Mouse (Mus musculus) cerebellum, adult 2 months (tissue): Measurements from ENCODE around the gene Zfpm1.

Experiments used
- CTCF ChIP-seq: fragments of 200-500 bp; IDR thresholded peaks from 2 replicates; pipeline ENCODE4 v1.5.1; 2011; ENCODE audit warnings: low read depth, mild to moderate bottlenecking, control low read depth, low read length, moderate library complexity, borderline replicate concordance; ENCODE audit not compliant: insufficient read depth
- POLR2A ChIP-seq: fragments of 200-500 bp; IDR thresholded peaks from 2 replicates; pipeline ENCODE4 v1.6.1; 2011; ENCODE audit warnings: low read length, control low read depth, borderline replicate concordance; ENCODE audit not compliant: insufficient read depth

- TF ChIP-seq POLR2A (no peak), CTCF (no peak)
These were observed at the start of gene Zfpm1 for GRCm38 (mm10) chr8:122282035-122282358.
